Mouse (Mus musculus) embryonic stem cell, embryonic (primary cell): ENCODE results near the gene Taok1.

Source experiments
- CTCF ChIA-PET, 4 experiments: fragments of 300-600 bp in 2 of 4; fragments of 350-600 bp in 2 of 4; sonication (Branson Sonifier 250); formaldehyde crosslinking; loops; one replicate each; lab custom pipeline; 2022; ENCODE audit warnings: inconsistent platforms in 2 of 4; lab: Charles Lee
- POLR2A ChIA-PET, 4 experiments: fragments of 300-600 bp in 2 of 4; fragments of 350-600 bp in 2 of 4; sonication (Branson Sonifier 250); formaldehyde crosslinking; loops; one replicate each; lab custom pipeline; 2022; ENCODE audit warnings: antibody characterized with exemption in 4 of 4, inconsistent platforms in 1 of 4; lab: Charles Lee

The Taok1 gene

GRCm38 (mm10) chr11:77518051-77518798 is 89.4 kb downstream of the Taok1 start:
- ChIA-PET CTCF (interaction anchor here (0.5 to 1.8 kb wide), 5 partner anchors 10 to 44 kb away, joined by 3 to 14 read pairs (median 4); no protein-coding TSS in a partner anchor), POLR2A (interaction anchor here in 2 of 4 experiments (1.0 to 16.4 kb wide), 4 partner anchors 8 to 51 kb away, joined by 3 to 210 read pairs (median 4); partner anchors contain the start of genes Ankrd13b (in 1 of the 2) and Git1 (in 1 of the 2))

- CTCF ChIA-PET, result interaction anchor here in 2 of 4 experiments (0.6 to 1.8 kb wide), 7 partner anchors 9 to 221 kb away, joined by 3 to 14 read pairs (median 4); no protein-coding TSS in a partner anchor
- POLR2A ChIA-PET, result interaction anchor here in 3 of 4 experiments (0.6 to 16.4 kb wide), 14 partner anchors 12 to 831 kb away, joined by 3 to 210 read pairs (median 3); partner anchors contain the start of genes Ankrd13b (in 1 of the 3), Git1 (in 1 of the 3) and Taok1 (in 1 of the 3)
These were observed 90.8 kb downstream of the Taok1 start for GRCm38 (mm10) chr11:77516553-77517425.

DNA sequence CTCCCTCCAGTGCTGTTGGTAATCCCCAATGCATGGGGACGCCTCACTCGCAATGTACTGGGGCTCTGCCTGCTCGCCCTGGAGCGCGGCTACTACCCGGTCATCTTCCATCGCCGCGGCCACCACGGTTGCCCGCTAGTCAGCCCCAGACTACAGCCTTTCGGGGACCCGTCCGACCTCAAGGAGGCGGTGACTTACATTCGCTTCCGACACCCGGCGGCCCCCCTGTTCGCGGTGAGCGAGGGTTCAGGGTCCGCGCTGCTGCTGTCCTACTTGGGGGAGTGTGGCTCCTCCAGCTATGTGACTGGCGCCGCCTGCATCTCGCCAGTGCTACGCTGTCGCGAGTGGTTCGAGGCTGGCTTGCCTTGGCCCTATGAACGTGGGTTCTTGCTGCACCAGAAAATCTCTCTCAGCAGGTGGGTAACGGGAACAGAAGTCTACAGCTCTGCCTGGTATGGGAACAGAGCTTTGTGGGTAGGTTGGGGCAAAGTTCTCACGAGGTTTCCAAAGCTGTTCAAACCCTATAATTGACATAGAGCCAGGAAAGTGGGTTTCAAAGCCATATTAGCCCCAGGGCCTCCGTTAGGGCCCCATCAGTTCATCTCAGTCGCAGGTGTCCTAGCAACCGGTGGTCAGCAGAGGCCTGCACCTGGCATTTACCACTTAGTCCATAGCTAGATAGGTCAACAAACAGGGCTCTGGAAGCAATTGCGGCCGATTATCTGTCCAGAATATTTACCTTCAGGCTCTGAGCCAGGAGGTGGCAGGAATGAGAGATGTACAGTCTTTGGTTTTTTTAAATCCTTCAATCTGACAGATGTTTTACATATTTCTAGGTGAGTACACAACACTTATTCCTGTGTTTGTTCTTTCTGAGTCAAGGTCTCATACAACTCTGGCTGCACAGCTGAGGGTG is 91.7 kb downstream of the Taok1 start, which contains the start of gene Trp53i13:
Trp53i13 (minus strand) TSS at position 344 of the 916 bp plus-strand sequence.
- POLR2A ChIA-PET, result interaction anchor here in 3 of 4 experiments (0.5 to 16.4 kb wide), 21 partner anchors 13 to 832 kb away, joined by 3 to 210 read pairs (median 3); partner anchors contain the start of genes Git1 (in 3 of the 3), Ankrd13b (in 1 of the 3), Nufip2 (in 1 of the 3) and Taok1 (in 1 of the 3)
- CTCF ChIA-PET, result interaction anchor here (0.5 to 6.4 kb wide), 11 partner anchors 8 to 221 kb away, joined by 3 to 32 read pairs (median 4); partner anchors contain the start of genes Git1 (in 1 of the 4) and Taok1 (in 1 of the 4)

DNA sequence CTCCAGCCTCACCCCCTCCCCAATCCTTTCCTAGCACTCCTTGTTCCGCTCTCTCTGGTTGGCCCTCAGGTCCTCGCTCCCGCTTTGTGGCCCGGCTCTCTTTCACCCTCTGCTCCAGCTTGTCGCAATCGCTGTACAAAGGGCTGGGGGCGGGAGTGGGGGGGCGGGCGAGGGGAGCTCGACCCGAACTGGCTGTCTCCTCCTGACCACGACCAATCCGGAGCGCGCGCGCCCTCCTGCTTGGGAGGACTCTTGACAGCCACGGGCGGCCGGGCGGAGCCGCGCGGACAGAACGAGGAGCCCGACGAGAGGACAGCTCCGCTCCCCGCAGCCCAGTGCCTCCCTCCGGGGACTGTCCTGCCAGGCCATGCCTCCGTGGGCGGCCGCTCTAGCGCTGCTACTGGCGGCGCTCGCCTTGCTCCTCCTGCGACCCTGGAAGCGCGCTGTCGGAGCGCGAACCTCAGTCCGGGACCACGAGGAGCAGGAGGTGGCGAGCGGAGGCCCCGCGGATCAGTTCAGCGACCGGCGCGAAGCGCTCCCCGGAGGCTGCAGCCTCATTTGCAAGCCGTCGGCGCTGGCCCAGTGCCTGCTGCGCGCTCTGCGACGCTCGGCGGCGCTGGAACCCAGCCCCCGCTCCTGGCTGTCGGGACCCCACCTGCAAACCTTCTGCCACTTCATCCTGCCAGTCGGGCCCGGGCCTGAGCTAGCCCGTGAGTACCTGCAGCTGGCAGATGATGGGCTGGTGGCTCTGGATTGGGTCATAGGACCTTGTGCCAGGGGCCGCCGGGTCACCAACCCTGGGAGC is 92.6 kb downstream of the Taok1 start, which contains the start of gene Abhd15:
Abhd15 (plus strand) TSS at position 290 of the 805 bp plus-strand sequence.
- ChIA-PET POLR2A (interaction anchor here in 3 of 4 experiments (0.6 to 16.4 kb wide), 27 partner anchors 12 to 751 kb away, joined by 3 to 210 read pairs (median 4); partner anchors contain the start of genes Git1 (in 3 of the 3), Taok1 (in 2 of the 3), Ankrd13b (in 1 of the 3) and Gosr1 (in 1 of the 3)), CTCF (interaction anchor here in 3 of 4 experiments (0.5 to 6.4 kb wide), 10 partner anchors 12 to 93 kb away, joined by 3 to 32 read pairs (median 4); partner anchors contain the start of genes Git1 (in 1 of the 3) and Taok1 (in 1 of the 3))

- CTCF ChIA-PET, result interaction anchor here in 3 of 4 experiments (1.0 to 6.4 kb wide), 9 partner anchors 11 to 47 kb away, joined by 3 to 32 read pairs (median 4); partner anchors contain the start of gene Git1 (in 2 of the 3)
- POLR2A ChIA-PET, result interaction anchor here (0.5 to 16.4 kb wide), 30 partner anchors 10 to 751 kb away, joined by 3 to 210 read pairs (median 4); partner anchors contain the start of genes Git1 (in 3 of the 4), Ankrd13b (in 2 of the 4), Taok1 (in 2 of the 4) and Gosr1 (in 1 of the 4)
These were observed 93.3 kb downstream of the Taok1 start for GRCm38 (mm10) chr11:77514281-77514831.

- POLR2A ChIA-PET, result interaction anchor here (0.5 to 16.4 kb wide), 26 partner anchors 8 to 847 kb away, joined by 3 to 210 read pairs (median 4); partner anchors contain the start of genes Ankrd13b (in 2 of the 4), Git1 (in 2 of the 4) and Taok1 (in 2 of the 4)
- CTCF ChIA-PET, result interaction anchor here in 3 of 4 experiments (1.1 to 6.4 kb wide), 8 partner anchors 11 to 47 kb away, joined by 3 to 32 read pairs (median 4); partner anchors contain the start of gene Git1 (in 2 of the 3)
These were observed 93.8 kb downstream of the Taok1 start for GRCm38 (mm10) chr11:77513811-77514170.

DNA sequence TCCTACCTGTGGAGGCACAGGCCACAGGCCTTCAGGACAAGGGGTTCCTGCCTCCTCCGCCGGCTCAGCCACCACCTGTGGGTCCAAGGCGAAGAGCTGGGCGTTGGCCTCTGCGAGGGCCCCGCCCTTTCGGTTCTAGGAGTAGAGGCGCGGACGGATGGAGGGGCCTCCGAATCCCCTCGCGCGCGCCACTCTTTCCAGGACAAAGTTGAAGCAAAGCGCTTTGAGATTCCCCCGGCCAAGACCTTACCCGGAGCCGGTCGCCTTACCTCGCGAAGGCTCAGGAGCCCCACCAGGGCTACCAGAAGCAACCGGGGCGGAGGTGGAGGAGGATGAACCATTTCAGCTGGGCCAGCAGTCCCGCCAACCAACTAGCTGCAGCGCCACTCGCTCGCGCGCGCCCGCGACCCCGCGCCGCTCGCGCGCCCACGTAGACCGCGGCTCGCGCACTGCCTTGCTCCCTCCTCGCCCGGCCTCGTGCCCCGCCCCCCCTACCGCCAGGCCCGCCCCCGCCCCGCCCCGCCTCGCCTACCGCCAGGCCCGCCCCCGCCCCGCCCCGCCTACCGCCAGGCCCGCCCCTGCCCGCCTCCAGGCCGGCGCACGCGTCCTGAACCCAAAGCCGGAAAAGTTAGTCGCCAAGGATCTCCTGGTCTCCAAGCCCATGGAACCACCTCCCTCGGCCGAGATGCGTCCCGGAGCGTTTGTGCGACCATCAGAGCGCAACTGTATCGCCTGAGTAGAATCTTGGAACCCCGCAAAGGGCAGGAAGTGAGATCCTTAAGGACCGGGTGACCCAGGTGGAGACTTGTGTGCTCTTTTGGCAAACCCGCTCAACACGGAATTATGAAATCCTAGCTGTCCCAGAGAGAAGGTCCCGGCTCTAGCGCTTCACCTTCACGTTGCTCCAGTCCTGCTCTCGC is 94.5 kb downstream of the Taok1 start:
- POLR2A ChIA-PET, result interaction anchor here (0.6 to 16.4 kb wide), 30 partner anchors 8 to 847 kb away, joined by 3 to 210 read pairs (median 4); partner anchors contain the start of genes Ankrd13b (in 3 of the 4), Taok1 (in 3 of the 4), Git1 (in 2 of the 4) and Coro6 (in 1 of the 4)
- CTCF ChIA-PET, result interaction anchor here in 3 of 4 experiments (0.5 to 6.4 kb wide), 12 partner anchors 9 to 469 kb away, joined by 3 to 32 read pairs (median 4); partner anchors contain the start of gene Git1 (in 1 of the 3)

GRCm38 (mm10) chr11:77511336-77511735 is 96.3 kb downstream of the Taok1 start:
- ChIA-PET CTCF (interaction anchor here in 2 of 4 experiments (0.7 to 6.4 kb wide), 3 partner anchors 10 to 16 kb away, joined by 4 to 32 read pairs (median 4); no protein-coding TSS in a partner anchor), POLR2A (interaction anchor here in 3 of 4 experiments (0.5 to 16.4 kb wide), 8 partner anchors 10 to 97 kb away, joined by 3 to 210 read pairs (median 4); partner anchors contain the start of genes Git1 (in 2 of the 3), Ankrd13b (in 1 of the 3) and Taok1 (in 1 of the 3))

GRCm38 (mm10) chr11:77508068-77509021 is 99.3 kb downstream of the Taok1 start:
- POLR2A ChIA-PET, result interaction anchor here (0.5 to 16.4 kb wide), 38 partner anchors 8 to 474 kb away, joined by 3 to 210 read pairs (median 4); partner anchors contain the start of genes Git1 (in 4 of the 4), Taok1 (in 3 of the 4), Ankrd13b (in 2 of the 4) and Gm10392 (in 1 of the 4)
- CTCF ChIA-PET, result interaction anchor here (0.5 to 4.8 kb wide), 63 partner anchors 8 to 971 kb away, joined by 3 to 84 read pairs (median 4); partner anchors contain the start of genes Ankrd13b (in 3 of the 4), Git1 (in 3 of the 4), Gm10392 (in 1 of the 4) and Nek8 (in 1 of the 4)

DNA sequence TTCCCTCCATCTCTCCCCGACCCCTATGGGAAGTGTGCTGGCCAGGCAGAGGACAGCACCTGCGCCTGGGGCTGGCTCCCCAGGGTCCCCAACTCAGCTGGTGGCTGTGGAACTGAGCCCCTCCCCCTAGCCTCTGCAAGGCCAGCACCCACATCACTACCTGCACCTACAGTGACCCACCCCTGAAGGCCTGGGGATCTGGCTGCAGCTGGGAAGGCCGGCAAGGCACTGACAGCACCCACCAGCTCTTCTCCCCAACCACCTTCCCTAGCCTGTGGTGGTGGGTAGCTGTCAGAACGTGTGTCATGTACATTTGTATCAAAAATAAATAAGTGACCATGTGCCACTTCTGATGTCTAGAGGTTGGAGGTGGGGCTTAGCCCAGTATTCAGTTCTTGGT is 100.2 kb downstream of the Taok1 start:
- CTCF ChIA-PET, result interaction anchor here (0.5 to 4.8 kb wide), 50 partner anchors 7 to 996 kb away, joined by 3 to 84 read pairs (median 4); partner anchors contain the start of genes Ankrd13b (in 3 of the 4), Git1 (in 2 of the 4), Gm10392 (in 1 of the 4) and Nek8 (in 1 of the 4)
- POLR2A ChIA-PET, result interaction anchor here (0.5 to 16.4 kb wide), 32 partner anchors 8 to 475 kb away, joined by 3 to 210 read pairs (median 4); partner anchors contain the start of genes Git1 (in 4 of the 4), Ankrd13b (in 2 of the 4), Taok1 (in 2 of the 4) and Gm10392 (in 1 of the 4)

GRCm38 (mm10) chr11:77506941-77507340 is 100.7 kb downstream of the Taok1 start:
- ChIA-PET POLR2A (interaction anchor here in 3 of 4 experiments (0.6 to 16.4 kb wide), 10 partner anchors 9 to 475 kb away, joined by 3 to 210 read pairs (median 5); partner anchors contain the start of genes Ankrd13b (in 2 of the 3), Git1 (in 1 of the 3), Phf12 (in 1 of the 3) and Taok1 (in 1 of the 3)), CTCF (interaction anchor here (0.5 to 4.8 kb wide), 14 partner anchors 9 to 988 kb away, joined by 3 to 84 read pairs (median 5); partner anchors contain the start of genes Git1 (in 2 of the 4), Ankrd13b (in 1 of the 4) and Gm10392 (in 1 of the 4))
